Mouse (Mus musculus): Measurements from ENCODE around the gene Olfr262. TPM values are rescaled to one million over a fixed set of nuclear protein-coding genes. Genes with fewer than 3 reads are reported as not detected.

The Olfr262 gene
- not detected for polyA plus RNA-seq (2017; shearing (Covaris generic))

GRCm38 (mm10) chr19:12241559-12241958, at the start of gene Olfr262:
Olfr262 (minus strand) TSS chr19:12241659.

GRCm38 (mm10) chr19:12279554-12279953, 38.1 kb upstream of the Olfr262 start, which contains the start of gene Olfr1434:
Olfr1434 (plus strand) TSS chr19:12279854.

DNA sequence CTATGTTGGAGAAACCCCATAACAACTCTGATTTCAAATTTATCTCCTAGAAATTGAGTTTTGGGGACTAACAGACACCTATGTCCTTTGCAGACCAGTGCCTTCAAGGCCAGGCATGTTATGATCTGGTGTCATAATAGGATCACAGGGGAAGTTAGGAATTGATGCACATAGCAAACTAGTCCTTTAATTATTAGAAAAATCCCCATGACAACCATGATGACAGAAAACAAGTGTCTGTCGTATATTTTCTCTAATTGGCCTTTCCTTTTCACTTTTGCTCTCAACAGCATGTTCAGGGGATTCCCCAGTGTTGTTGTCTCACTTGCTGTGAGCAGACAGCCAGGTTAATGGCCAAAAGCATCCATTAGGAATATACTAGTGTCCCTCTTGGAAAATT, 19.3 kb upstream of the Olfr262 start, which contains the start of gene Olfr235:
Olfr235 (plus strand) TSS at position 301 of the 400 bp plus-strand sequence.

DNA sequence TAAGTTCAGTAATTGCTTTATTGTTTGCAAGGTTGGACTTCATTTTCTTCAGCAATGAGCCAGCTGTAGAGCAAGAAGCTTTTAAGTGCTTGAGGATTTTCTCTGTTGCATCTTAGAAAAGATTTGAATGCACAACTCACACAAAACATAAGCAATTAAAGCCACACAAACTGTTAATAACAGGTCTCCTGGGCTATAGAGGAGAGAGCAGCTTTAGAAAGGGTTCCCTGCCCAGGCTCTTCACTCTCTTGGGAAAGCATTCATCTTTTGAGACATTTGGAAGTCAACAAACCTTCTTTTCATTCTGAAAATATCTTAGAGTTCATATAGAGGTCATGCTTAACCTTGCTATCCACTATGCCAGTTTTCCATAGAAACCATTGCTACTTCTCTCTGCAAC, 9.0 kb downstream of the Olfr262 start, which contains the start of gene Olfr1432:
Olfr1432 (minus strand) TSS at position 101 of the 400 bp plus-strand sequence.

DNA sequence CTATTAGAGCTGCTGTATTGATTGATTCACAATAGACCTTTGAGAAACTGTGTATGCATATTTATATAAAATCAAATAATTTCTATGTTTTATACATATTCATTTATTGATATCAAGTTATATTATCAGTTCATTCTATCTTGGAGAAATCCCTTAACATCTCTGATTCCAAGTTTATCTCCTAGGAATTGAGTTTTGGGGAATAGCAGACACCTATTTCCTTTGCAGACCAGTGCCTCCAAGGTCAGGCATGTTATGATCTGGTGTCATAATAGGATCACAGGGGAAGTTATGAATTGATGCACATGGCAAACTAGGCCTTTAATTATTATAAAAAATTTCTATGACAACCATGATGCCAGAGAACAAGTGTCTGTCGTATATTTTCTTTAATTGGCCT, 41.1 kb downstream of the Olfr262 start, which contains the start of gene Olfr1431:
Olfr1431 (plus strand) TSS at position 301 of the 400 bp plus-strand sequence.

Other genes starting within 250 kb of the Olfr262 start
- 0.05 TPM for gene Olfr1423, start 200.3 kb downstream of the Olfr262 start, polyA plus RNA-seq (2017; shearing (Covaris generic))
- gene Olfr1424, start 179.0 kb downstream of the Olfr262 start, polyA plus RNA-seq (2017; shearing (Covaris generic)) = not detected
- gene Olfr1425, start 163.9 kb downstream of the Olfr262 start, polyA plus RNA-seq (2017; shearing (Covaris generic)) = not detected
- gene Olfr1426, start 149.6 kb downstream of the Olfr262 start, polyA plus RNA-seq (2017; shearing (Covaris generic)) = not detected
- gene Olfr1427, start 138.3 kb downstream of the Olfr262 start, polyA plus RNA-seq (2017; shearing (Covaris generic)) = not detected
- not detected for gene Olfr1428, start 125.8 kb downstream of the Olfr262 start, polyA plus RNA-seq (2017; shearing (Covaris generic))
- gene Olfr76, start 118.5 kb downstream of the Olfr262 start, polyA plus RNA-seq (2017; shearing (Covaris generic)) = not detected
- gene Olfr1555-ps1, start 71.5 kb downstream of the Olfr262 start, polyA plus RNA-seq (2017; shearing (Covaris generic)) = 0.22 TPM
- not detected for gene Olfr1431, start 41.0 kb downstream of the Olfr262 start, polyA plus RNA-seq (2017; shearing (Covaris generic))
- gene Olfr1432, start 9.1 kb downstream of the Olfr262 start, polyA plus RNA-seq (2017; shearing (Covaris generic)) = not detected
- gene Olfr235, start 19.4 kb upstream of the Olfr262 start, polyA plus RNA-seq (2017; shearing (Covaris generic)) = not detected
- gene Olfr1434, start 38.2 kb upstream of the Olfr262 start, polyA plus RNA-seq (2017; shearing (Covaris generic)) = not detected
- gene Olfr1436, start 57.5 kb upstream of the Olfr262 start, polyA plus RNA-seq (2017; shearing (Covaris generic)) = not detected
- not detected for gene Olfr1437, start 83.4 kb upstream of the Olfr262 start, polyA plus RNA-seq (2017; shearing (Covaris generic))
- gene Olfr1438-ps1, start 94.3 kb upstream of the Olfr262 start, polyA plus RNA-seq (2017; shearing (Covaris generic)) = not detected
- not detected for gene Olfr1440, start 145.6 kb upstream of the Olfr262 start, polyA plus RNA-seq (2017; shearing (Covaris generic))
- gene Olfr1441, start 175.8 kb upstream of the Olfr262 start, polyA plus RNA-seq (2017; shearing (Covaris generic)) = not detected
- not detected for gene Pfpl, start 186.2 kb upstream of the Olfr262 start, polyA plus RNA-seq (2017; shearing (Covaris generic))
- gene Mpeg1, start 219.1 kb upstream of the Olfr262 start, polyA plus RNA-seq (2017; shearing (Covaris generic)) = 1.3 TPM